Mouse (Mus musculus) G1E (cell line): Measurements from ENCODE around the gene Ankrd45. TPM values are rescaled to one million over a fixed set of nuclear protein-coding genes. Genes with fewer than 3 reads are reported as not detected.
"Not testable (repeated sequence)": the region's sequence is repeated elsewhere in the genome, so short reads cannot be mapped to it uniquely, and the experiment has no call there.

ENCODE experiments used
- ATAC-seq: 2 replicates; pipeline ENCODE4 v1.8.0; 2016; ENCODE audit warnings: mild to moderate bottlenecking; ENCODE audit not compliant: insufficient number of reproducible peaks, poor library complexity, low FRiP score, severe bottlenecking; ENCODE audit errors: extremely low read depth
- DNase-seq: peaks from one replicate; pipeline ENCODE4 v3.0.0; 2012; ENCODE audit warnings: low spot score
- H3K27me3 ChIP-seq: 2 replicates; pipeline ENCODE4 v1.6.1; 2012; ENCODE audit warnings: mild to moderate bottlenecking, low read length, inconsistent platforms; ENCODE audit not compliant: insufficient read depth
- H3K36me3 ChIP-seq: replicated peaks from 2 replicates; pipeline ENCODE3; 2012; ENCODE audit warnings: mild to moderate bottlenecking, inconsistent platforms
- H3K4me1 ChIP-seq: 2 replicates; pipeline ENCODE4 v1.6.1; 2012; ENCODE audit warnings: low read depth, low read length, inconsistent platforms, mixed read lengths; ENCODE audit not compliant: insufficient read depth
- H3K4me3 ChIP-seq: 2 replicates; pipeline ENCODE4 v1.5.1; 2012; ENCODE audit warnings: low read depth, mild to moderate bottlenecking, inconsistent platforms, low read length, moderate library complexity, mixed read lengths
- H3K9me3 ChIP-seq: replicated peaks from 2 replicates; pipeline ENCODE4 v1.6.1; 2012; ENCODE audit warnings: inconsistent platforms
- CTCF ChIP-seq: IDR thresholded peaks from 2 replicates; pipeline ENCODE4 v1.5.1; 2012; ENCODE audit warnings: low read depth, low read length, inconsistent platforms, mixed read lengths
- GATA1 ChIP-seq: IDR thresholded peaks from 2 replicates; pipeline ENCODE4 v1.6.1; 2012; ENCODE audit warnings: borderline replicate concordance, low read length, inconsistent platforms, mixed read lengths
- GATA2 ChIP-seq: IDR thresholded peaks from 2 replicates; pipeline ENCODE4 v1.6.1; 2012; ENCODE audit warnings: low read depth, low read length, inconsistent platforms, borderline replicate concordance
- POLR2AphosphoS5 ChIP-seq: IDR thresholded peaks from 2 replicates; pipeline ENCODE4 v1.6.1; 2012; ENCODE audit warnings: low read depth, low read length, inconsistent platforms; ENCODE audit not compliant: insufficient replicate concordance
- TAL1 ChIP-seq: conservative IDR thresholded peaks from 2 replicates; pipeline ENCODE4 v1.6.1; 2012; ENCODE audit warnings: low read depth, low read length, inconsistent platforms, mixed read lengths
- polyA plus RNA-seq: library from polyadenylated mRNA; stranded (reverse); fragments of >175 nt; gene quantifications from 2 replicates; pipeline ENCODE4 v1.2.3, GENCODE M21; 2012
- total RNA-seq, 2 experiments: library from RNA; stranded (forward) in 1 of 2; stranded (reverse) in 1 of 2; fragments of 200-1000 nt in 1 of 2; fragments of >200 nt in 1 of 2; fragmentation: Nextera tagmentation in 1 of 2; gene quantifications; 2 replicates each; pipeline ENCODE4 v1.2.3; 2014 to 2017

Ankrd45 gene
- total and polyA plus RNA-seq, 3 experiments = 0.11 TPM; not detected in 2

GRCm38 (mm10) chr1:161180674-161181073 lies 38.2 kb downstream of the Ankrd45 start:
- ATAC-seq (no peak), DNase-seq (peak; percentile 21)
- Histone ChIP-seq H3K27me3 (peaks cover 19% of the 10 kb centered on the region), H3K36me3 (no peaks in the 10 kb centered on the region), H3K9me3 (no peaks in the 10 kb centered on the region), H3K4me3 (no peak overlapping the region), H3K4me1 (peaks cover 8% of the 10 kb centered on the region; the same call in 1 of the 2 replicates)
- no peak for TF ChIP-seq GATA2
- TF ChIP-seq CTCF = peak; percentile 67

GRCm38 (mm10) chr1:161182386-161182785 lies 39.9 kb downstream of the Ankrd45 start:
- TF ChIP-seq TAL1 (no peak), POLR2AphosphoS5 (no peak), GATA1 (no peak), GATA2 (no peak), CTCF (no peak)
- peaks cover 19% of the 10 kb centered on the region for H3K27me3 ChIP-seq
- ATAC-seq = no peak

GRCm38 (mm10) chr1:161183677-161184076 lies 41.2 kb downstream of the Ankrd45 start:
- Histone ChIP-seq H3K27me3 (peaks cover 23% of the 10 kb centered on the region), H3K4me1 (peaks cover 8% of the 10 kb centered on the region; the same call in 1 of the 2 replicates), H3K4me3 (no peak overlapping the region), H3K9me3 (no peaks in the 10 kb centered on the region), H3K36me3 (no peaks in the 10 kb centered on the region)
- TF ChIP-seq GATA2 (no peak), GATA1 (no peak), POLR2AphosphoS5 (no peak), CTCF (no peak), TAL1 (no peak)
- ATAC-seq (no peak), DNase-seq (no peak)

More at GRCm38 (mm10) chr1:161182386-161182785, 39.9 kb downstream of the Ankrd45 start:
- Histone ChIP-seq H3K36me3 (no peaks in the 10 kb centered on the region), H3K4me3 (no peak overlapping the region), H3K9me3 (no peaks in the 10 kb centered on the region), H3K4me1 (peaks cover 8% of the 10 kb centered on the region; the same call in 1 of the 2 replicates)
- no peak for DNase-seq

GRCm38 (mm10) chr1:161185431-161185830 lies 42.9 kb downstream of the Ankrd45 start:
- H3K36me3 ChIP-seq = no peaks in the 10 kb centered on the region
- TF ChIP-seq CTCF (no peak), GATA2 (no peak), TAL1 (no peak), GATA1 (no peak)
- H3K27me3 ChIP-seq = peaks cover 27% of the 10 kb centered on the region
- ATAC-seq = no peak
- peaks cover 11% of the 10 kb centered on the region; the same call in 1 of the 2 replicates for H3K4me1 ChIP-seq
- DNase-seq = no peak
- no peak overlapping the region for H3K4me3 ChIP-seq
- H3K9me3 ChIP-seq = 0 out of 2 replicates have a peak, but pooled peaks cover 3% of the 10 kb centered on the region

GRCm38 (mm10) chr1:161190253-161190910 lies 47.9 kb downstream of the Ankrd45 start:
- 0 out of 2 replicates have a peak, but pooled peaks cover 3% of the 10 kb centered on the region for H3K9me3 ChIP-seq
- H3K36me3 ChIP-seq = no peaks in the 10 kb centered on the region
- DNase-seq = no peak
- H3K4me3 ChIP-seq = no peak overlapping the region
- no peak for ATAC-seq
- peaks cover 15% of the 10 kb centered on the region; the same call in 1 of the 2 replicates for H3K4me1 ChIP-seq
- TF ChIP-seq CTCF (no peak), GATA1 (no peak), TAL1 (no peak), GATA2 (no peak), POLR2AphosphoS5 (no peak)
- H3K27me3 ChIP-seq = peaks cover 27% of the 10 kb centered on the region

- peaks cover 35% of the 10 kb centered on the region for H3K4me1 ChIP-seq
- TF ChIP-seq GATA1 (no peak), CTCF (peak; percentile 87)
- H3K4me3 ChIP-seq = peak overlapping the region; percentile 59
- no peaks in the 10 kb centered on the region for H3K36me3 ChIP-seq
- DNase-seq = peak; percentile 57
- no peaks in the 10 kb centered on the region for H3K9me3 ChIP-seq
- peaks cover 13% of the 10 kb centered on the region for H3K27me3 ChIP-seq
- peak; percentile 88 for ATAC-seq
Observed at GRCm38 (mm10) chr1:161195541-161196351, 53.3 kb downstream of the Ankrd45 start.

GRCm38 (mm10) chr1:161196364-161196763 lies 53.9 kb downstream of the Ankrd45 start:
- Histone ChIP-seq H3K4me1 (peaks cover 35% of the 10 kb centered on the region), H3K27me3 (peaks cover 13% of the 10 kb centered on the region)
- ATAC-seq, DNase-seq, H3K36me3 ChIP-seq, H3K9me3 ChIP-seq, H3K4me3 ChIP-seq: not testable (repeated sequence)
